Mouse (Mus musculus) layer of hippocampus, adult 2 months (tissue): ENCODE measurements around the gene Htt. TPM values are rescaled to one million over a fixed set of nuclear protein-coding genes. Genes with fewer than 3 reads are reported as not detected.

ENCODE experiments used
- DNase-seq, 2 experiments: peaks; one replicate each; pipeline ENCODE4 v3.0.0; 2022; ENCODE audit warnings: low spot score in 2 of 2
- H3K27ac ChIP-seq: fragments of 200-600 bp; 2 replicates; pipeline ENCODE4 v1.8.1; 2022
- H3K4me3 ChIP-seq: fragments of 200-600 bp; 2 replicates; pipeline ENCODE4 v1.8.1; 2022; ENCODE audit warnings: mild to moderate bottlenecking
- CTCF ChIP-seq: fragments of 200-600 bp; conservative IDR thresholded peaks from 2 replicates; pipeline ENCODE4 v1.8.1; 2022; ENCODE audit warnings: antibody characterized with exemption, mild to moderate bottlenecking, moderate library complexity
- total RNA-seq, 2 experiments: library from RNA; stranded (reverse); gene quantifications; 2 replicates each; pipeline ENCODE4 v1.2.3; 2021

The Htt gene
- total RNA-seq, 2 experiments from 2014 or later = 78.2 to 83.5 TPM

DNA sequence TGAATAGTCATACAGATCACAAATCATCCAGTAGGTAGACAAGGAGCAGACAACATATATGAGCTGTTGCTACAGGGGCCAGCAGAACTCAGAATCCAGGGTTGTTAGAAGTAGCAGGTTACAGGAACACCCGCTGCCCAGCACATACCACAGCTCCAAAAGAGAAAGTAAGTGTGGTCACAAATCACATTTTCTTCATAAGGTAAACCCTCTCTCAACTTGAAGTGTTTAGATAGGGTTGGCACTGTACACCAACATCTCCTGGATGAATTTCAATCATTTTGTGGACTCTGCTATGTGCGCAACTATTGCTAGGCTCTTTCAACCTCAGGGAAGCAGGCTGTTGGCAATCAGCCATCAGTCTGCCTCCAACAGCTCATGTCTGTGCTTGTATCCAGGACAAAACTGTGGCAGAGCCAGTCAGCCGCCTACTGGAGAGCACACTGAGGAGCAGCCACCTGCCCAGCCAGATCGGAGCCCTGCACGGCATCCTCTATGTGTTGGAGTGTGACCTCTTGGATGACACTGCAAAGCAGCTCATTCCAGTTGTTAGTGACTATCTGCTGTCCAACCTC is 141.4 kb downstream of the Htt start:
- Histone ChIP-seq H3K27ac (peak overlapping the region; percentile 49), H3K4me3 (no peak overlapping the region)
- DNase-seq = peak; percentile 45 to 58
- TF ChIP-seq CTCF = peak; percentile 70

DNA sequence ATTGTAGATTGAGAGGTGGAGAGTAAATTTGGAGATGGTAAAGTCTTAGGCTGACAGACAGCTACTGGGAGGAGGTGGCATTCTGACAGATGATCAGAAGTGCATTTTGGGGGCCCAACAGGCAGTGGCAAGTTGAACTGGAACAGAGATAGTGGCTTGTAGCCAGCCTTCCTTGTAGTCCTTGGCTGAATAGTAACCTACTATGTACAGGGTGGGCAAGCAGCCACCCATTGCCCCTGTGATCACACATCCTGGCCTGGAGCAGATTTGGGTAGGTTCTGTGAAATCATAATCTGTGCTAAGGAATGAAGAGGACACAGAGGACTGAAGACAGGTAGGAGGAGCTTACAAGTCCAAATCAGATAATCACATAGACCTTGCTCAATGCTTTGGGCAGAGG is 142.9 kb downstream of the Htt start:
- no peak for DNase-seq

DNA sequence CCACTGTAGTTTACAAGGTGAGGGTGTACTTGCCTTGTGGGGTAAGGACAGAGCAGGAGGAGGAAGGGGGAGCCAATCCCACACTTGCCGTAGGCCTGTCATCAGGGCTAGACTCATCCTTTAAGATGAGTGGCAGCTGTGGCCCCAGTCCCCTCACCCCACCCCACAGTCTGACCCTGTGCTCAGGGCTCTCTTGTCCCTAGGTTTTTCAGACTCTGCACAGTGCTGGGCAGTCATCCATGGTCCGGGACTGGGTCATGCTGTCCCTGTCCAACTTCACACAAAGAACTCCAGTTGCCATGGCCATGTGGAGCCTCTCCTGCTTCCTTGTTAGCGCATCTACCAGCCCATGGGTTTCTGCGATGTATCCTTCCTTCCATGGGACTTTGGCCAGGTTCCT is 145.7 kb downstream of the Htt start:
- no peak for DNase-seq
- H3K27ac ChIP-seq = no peak overlapping the region
- TF ChIP-seq CTCF = no peak
- no peak overlapping the region for H3K4me3 ChIP-seq

More for the DNA sequence above, 142.9 kb downstream of the Htt start:
- H3K4me3 ChIP-seq = no peak overlapping the region
- H3K27ac ChIP-seq = no peak overlapping the region
- TF ChIP-seq CTCF = no peak

DNA sequence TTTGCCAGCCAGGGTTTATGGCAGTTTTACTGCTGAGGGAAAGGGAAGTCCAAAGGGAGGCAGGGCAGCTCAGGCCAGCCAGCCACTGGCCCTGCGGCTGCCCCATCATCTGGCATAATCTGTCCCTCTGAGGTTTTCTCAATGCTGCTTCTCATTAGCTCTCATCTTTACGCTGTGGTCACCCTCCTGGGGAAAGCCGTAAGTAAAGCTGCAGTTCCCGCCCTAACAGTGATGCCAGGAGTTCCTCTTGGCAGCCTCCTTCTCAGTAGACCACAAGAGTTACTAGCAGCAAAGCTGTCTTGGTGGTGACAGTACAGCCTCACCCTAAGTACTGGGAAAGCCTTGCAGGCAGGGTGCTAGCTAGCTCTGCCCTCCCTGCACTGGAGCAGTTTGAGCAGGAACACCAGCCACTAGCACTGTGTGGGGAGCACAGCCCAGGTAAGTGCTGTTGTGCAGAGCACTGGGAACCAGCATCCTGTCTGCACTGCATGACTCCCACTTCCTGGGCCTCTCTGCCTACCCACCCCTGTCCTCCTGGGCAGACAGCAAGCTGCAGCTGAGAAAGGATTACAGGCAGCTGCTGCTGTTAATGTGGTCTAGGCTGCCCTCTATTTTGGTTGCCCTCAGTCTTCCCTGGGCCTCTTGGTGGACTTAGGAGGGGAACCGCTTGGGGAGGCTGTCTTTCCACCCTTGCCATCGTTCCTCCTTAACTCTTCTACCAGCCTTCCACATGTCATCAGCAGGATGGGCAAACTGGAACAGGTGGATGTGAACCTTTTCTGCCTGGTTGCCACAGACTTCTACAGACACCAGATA is 146.6 kb downstream of the Htt start, which contains the start of gene Msantd1:
Gene Msantd1, plus strand, starts transcription at position 103 of the 816 bp plus-strand sequence.
- Histone ChIP-seq H3K4me3 (no peak within 1 kb of the TSS), H3K27ac (no peak within 1 kb of the TSS)
- no peak for DNase-seq
- TF ChIP-seq CTCF = no peak

DNA sequence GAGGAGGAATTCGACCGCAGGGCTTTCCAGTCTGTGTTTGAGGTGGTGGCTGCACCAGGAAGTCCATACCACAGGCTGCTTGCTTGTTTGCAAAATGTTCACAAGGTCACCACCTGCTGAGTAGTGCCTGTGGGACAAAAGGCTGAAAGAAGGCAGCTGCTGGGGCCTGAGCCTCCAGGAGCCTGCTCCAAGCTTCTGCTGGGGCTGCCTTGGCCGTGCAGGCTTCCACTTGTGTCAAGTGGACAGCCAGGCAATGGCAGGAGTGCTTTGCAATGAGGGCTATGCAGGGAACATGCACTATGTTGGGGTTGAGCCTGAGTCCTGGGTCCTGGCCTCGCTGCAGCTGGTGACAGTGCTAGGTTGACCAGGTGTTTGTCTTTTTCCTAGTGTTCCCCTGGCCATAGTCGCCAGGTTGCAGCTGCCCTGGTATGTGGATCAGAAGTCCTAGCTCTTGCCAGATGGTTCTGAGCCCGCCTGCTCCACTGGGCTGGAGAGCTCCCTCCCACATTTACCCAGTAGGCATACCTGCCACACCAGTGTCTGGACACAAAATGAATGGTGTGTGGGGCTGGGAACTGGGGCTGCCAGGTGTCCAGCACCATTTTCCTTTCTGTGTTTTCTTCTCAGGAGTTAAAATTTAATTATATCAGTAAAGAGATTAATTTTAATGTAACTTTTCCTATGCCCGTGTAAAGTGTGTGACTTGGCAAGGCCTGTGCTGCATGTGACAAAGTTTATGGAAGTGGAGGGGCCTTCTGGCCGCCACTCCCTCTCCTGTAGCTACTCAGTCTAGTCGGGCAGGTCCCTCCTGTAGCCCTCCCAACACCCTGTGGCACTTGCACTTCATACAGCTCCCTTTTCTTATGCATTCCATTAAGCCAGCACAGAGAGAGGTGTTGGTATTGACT is 147.4 kb downstream of the Htt start:
- DNase-seq = no peak
- no peak for TF ChIP-seq CTCF
- H3K4me3 ChIP-seq = no peak overlapping the region

DNA sequence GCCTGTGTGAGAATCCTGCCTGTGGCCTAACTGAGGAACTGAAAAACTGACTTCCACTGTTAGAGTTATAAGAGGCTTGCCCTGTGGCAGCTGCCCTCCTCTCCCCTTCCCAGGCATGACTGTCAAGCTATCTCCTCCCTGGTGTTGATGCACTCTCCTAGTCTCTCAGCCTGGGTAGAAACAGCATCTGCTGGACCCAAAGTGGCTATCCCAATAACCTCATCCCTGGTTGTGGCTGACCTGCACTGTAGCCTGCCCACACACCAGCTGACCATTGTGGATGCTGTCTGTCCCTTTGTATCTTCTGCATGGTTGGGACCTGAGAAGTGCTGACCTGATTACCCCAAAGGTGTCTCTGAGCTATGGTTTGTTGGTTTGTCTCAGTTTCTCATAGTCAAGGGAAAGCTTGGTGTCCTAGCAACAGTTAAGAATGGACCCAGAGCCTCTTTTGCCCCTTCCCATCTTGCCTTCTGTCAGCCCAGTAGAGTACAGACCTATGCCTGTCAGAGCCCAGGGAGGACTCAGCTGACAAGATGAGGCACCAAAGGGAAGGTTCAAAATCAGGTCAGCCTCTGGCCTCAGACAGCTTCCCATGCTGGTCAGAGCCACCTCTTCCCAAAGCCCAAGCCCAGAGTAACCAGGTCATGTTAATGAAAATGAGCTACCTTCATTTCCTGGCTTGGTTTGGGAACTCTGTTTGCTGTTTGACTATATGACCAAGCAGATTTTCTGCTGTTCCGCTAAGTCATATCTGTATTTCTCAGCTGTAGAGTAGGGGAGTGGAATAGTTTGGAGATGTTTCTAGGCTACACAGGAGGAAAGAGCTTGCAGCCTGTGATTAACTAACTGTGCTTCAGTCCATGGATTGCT is 148.3 kb downstream of the Htt start:
- TF ChIP-seq CTCF = no peak
- Histone ChIP-seq H3K4me3 (no peak overlapping the region), H3K27ac (no peak overlapping the region)
- DNase-seq = no peak

More for the DNA sequence above, 147.4 kb downstream of the Htt start:
- no peak overlapping the region for H3K27ac ChIP-seq

DNA sequence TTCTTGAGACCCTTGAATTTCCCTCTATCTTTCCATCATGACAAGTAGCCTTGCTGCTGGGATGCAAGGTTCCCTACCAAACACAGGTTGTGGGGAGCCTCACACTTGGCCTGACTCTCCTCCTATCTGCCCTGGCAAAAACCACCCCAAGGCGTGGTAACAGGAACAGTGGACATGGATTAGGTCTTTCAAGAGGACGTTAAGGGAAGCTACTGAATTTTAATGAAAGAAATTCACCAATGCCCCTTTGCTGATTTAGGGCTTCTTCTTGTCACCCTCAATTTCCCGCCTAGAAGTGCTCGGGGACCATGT is 148.9 kb downstream of the Htt start:
- no peak for TF ChIP-seq CTCF
- Histone ChIP-seq H3K4me3 (no peak overlapping the region), H3K27ac (no peak overlapping the region)
- DNase-seq = no peak

DNA sequence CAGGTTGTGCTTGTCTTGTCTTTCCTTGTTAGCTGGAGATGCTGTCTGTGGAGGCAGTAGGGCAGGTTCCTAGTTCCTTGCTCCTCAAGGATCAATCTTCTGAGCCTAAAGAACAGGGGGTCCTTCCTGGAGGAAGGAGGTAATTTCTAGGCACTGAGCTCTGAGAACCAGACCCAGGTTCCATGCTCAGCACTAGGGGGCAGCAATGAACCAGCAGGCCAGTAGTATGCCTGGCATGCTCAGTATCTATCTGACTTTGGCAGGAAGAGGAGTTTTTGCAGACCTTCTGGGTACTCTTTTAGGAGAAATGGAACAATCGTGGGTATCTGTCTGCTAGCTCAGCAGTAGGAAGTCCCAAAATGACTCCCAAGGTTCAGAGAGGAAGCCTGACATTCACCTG is 154.3 kb downstream of the Htt start:
- peak; percentile 99 for TF ChIP-seq CTCF

DNA sequence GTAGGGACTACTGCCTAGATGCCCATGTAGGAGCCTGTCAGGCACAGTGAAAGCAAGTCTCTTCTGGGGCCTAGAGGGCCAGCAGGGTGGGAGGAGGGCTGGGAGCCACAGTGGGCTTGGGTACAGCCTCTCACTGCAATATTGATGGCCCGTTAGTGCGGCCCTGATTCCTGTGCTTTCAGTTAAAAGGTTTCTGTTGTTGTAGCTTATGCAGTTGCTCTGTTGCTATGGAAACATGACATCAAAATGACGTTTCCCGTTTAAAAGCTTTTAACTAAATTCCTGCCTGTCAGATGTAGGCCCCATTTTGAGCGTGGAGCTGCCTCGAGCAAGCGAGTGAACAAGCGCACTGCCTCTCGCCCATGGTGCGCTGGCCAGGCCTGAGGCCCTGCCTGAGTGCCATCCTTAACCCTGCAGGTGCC is 155.7 kb downstream of the Htt start:
- peak; percentile 29 to 62 for DNase-seq
- TF ChIP-seq CTCF = no peak
- Histone ChIP-seq H3K27ac (peak overlapping the region; percentile 58), H3K4me3 (no peak overlapping the region)

More for the DNA sequence above, 154.3 kb downstream of the Htt start:
- Histone ChIP-seq H3K4me3 (no peak overlapping the region), H3K27ac (peak overlapping the region; percentile 58)
- peak; percentile 76 to 81 for DNase-seq

DNA sequence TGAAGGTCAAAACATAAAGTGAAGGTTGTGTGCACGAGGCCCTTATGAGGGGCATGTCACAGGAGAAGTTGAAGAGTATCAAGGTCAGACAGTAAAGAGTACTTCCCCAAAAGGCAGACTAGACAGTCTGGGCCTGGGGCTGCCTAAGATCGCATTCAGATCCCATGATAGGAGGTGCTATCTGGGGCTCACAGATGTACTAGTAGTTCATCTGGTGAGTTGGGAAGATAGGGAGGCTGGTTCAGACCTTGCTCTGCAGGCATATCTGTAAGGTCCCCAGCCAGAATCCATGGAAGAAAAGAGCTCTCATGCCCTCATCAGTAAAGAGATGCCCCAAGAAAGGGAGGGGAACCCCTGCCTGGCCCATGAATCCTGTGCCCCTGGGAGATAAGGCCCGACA is 157.2 kb downstream of the Htt start:
- H3K27ac ChIP-seq = no peak overlapping the region
- no peak overlapping the region for H3K4me3 ChIP-seq
- no peak for TF ChIP-seq CTCF
- DNase-seq = no peak

DNA sequence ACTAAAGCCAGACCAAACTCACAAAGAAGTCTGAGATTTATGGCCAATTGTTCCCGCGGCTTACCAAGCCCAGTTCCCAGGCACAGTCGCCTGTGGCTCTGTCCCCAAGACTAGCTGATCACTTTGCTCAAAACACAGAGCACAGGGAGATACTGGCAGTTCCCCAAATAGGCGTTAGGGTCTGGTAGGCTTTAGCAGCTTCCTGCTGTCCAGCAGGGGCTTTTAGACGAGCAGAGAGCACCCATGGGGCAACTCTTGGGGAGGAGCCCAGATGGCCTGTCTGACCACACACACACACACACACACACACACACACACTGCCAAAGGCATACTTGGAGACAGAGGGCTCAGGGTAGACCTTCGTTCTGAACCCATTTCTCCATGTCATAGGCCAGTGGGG is 161.0 kb downstream of the Htt start:
- Histone ChIP-seq H3K4me3 (no peak overlapping the region), H3K27ac (no peak overlapping the region)
- DNase-seq = no peak
- no peak for TF ChIP-seq CTCF

DNA sequence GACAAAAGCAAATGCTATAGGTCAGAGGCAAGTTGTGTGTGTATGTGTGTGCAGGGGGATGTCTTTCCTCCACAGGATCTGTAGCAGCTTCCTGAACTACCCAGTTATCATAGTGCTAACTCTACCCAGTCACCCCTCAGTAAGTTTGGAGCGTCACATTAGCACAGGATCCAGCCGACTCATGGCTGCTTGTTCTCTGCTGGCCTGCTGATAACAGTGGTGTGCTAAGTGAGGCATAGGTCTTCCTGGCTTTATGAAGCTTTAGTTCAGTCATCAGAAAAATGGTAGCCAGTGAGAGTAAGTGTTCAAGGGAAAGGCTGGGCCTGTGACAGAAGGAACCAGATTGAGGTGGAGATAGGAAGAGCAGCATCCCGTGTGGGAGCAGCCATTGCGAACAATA is 162.4 kb downstream of the Htt start:
- Histone ChIP-seq H3K27ac (no peak overlapping the region), H3K4me3 (no peak overlapping the region)
- no peak for TF ChIP-seq CTCF
- no peak for DNase-seq
